Mouse (Mus musculus) liver, embryonic 16.5 days (tissue): ENCODE results near the gene Gpx3. TPM values are rescaled to one million over a fixed set of nuclear protein-coding genes. Genes with fewer than 3 reads are reported as not detected.
A peak's percentile ranks its signal among the peaks of the same experiment; 100 is the strongest.

Experiments used
- ATAC-seq: fragments of 200-750 bp; cut with Nextera tagmentation; 2 replicates; pipeline ENCODE4 v1.8.0; 2017; ENCODE audit warnings: low read depth, mild to moderate bottlenecking, moderate number of reproducible peaks, moderate library complexity
- H3K27ac ChIP-seq: fragments of 300-500 bp; sonication (generic); 2 replicates; pipeline ENCODE4 v1.5.1; 2014; ENCODE audit warnings: mild to moderate bottlenecking, low read length
- H3K27me3 ChIP-seq: fragments of 300-500 bp; sonication (generic); 2 replicates; pipeline ENCODE4 v1.6.1; 2014; ENCODE audit warnings: low read depth, low read length, mixed read lengths; ENCODE audit not compliant: control insufficient read depth, insufficient read depth
- H3K36me3 ChIP-seq: fragments of 300-500 bp; sonication (generic); 2 replicates; pipeline ENCODE4 v1.6.1; 2014; ENCODE audit warnings: mild to moderate bottlenecking; ENCODE audit not compliant: control insufficient read depth, insufficient read depth
- H3K4me1 ChIP-seq: fragments of 300-500 bp; sonication (generic); 2 replicates; pipeline ENCODE4 v1.6.1; 2014; ENCODE audit warnings: low read depth, low read length, mixed read lengths; ENCODE audit not compliant: control insufficient read depth
- H3K4me2 ChIP-seq: fragments of 300-500 bp; sonication (generic); 2 replicates; pipeline ENCODE4 v1.6.1; 2014; ENCODE audit warnings: low read depth, low read length, mixed read lengths
- H3K4me3 ChIP-seq: fragments of 300-500 bp; sonication (generic); 2 replicates; pipeline ENCODE4 v1.5.1; 2014; ENCODE audit warnings: low read depth, mild to moderate bottlenecking, low read length
- H3K9ac ChIP-seq: fragments of 300-500 bp; sonication (generic); 2 replicates; pipeline ENCODE4 v1.6.1; 2014; ENCODE audit warnings: low read depth, low read length
- H3K9me3 ChIP-seq: fragments of 300-500 bp; sonication (generic); replicated peaks from 2 replicates; pipeline ENCODE4 v1.6.1; 2016; ENCODE audit warnings: low read length; ENCODE audit not compliant: control insufficient read depth
- WGBS: fragments of 180-500 bp; shearing (Covaris S2); extraction: QIAGEN DNeasy Blood & Tissue Kit; methylation state at CpG from one replicate; pipeline ENCODE4 v1.1.7; 2014; ENCODE audit not compliant: insufficient replicate concordance; 5-methylcytosine and 5-hydroxymethylcytosine counted together
- polyA plus RNA-seq: library from polyadenylated mRNA; unstranded; fragments of >200 nt; fragmentation: Nextera tagmentation; extraction: Ambion mirVana; gene quantifications from 2 replicates; pipeline ENCODE4 v1.2.1, GENCODE M21; 2015

The Gpx3 gene
- polyA plus RNA-seq, 1 experiment from 2014 or later, result 45.2 TPM

DNA sequence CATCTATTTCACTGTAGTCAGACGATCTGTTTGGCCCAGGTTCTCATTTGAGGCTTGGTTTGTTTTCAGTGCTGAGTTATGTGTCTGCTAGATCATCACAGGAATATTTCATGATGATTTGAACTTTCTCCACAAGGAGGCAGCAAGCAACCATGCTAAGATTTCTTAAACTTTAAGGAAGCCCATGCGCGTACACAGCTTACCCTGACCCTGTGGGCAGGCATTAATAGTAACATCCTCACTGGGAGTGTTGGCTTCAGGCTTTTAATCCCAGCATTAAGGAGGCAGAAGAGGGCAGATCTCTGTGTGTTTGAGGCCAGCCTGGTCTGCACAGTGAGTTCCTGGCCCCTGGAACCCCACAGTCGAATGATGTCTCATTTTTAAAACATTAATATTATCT lies 22.8 kb upstream of the Gpx3 start:
- no peak overlapping the region for H3K4me3 ChIP-seq
- no peak overlapping the region for H3K4me2 ChIP-seq
- no peaks in the 10 kb centered on the region for H3K36me3 ChIP-seq
- no peaks in the 10 kb centered on the region for H3K27me3 ChIP-seq
- H3K4me1 ChIP-seq, result no peaks in the 10 kb centered on the region; the same call in none of the 2 replicates
- H3K9ac ChIP-seq, result no peak overlapping the region
- 24% methylated on average over 4 of the region's 4 CpGs for WGBS
- H3K27ac ChIP-seq, result no peak overlapping the region
- H3K9me3 ChIP-seq, result no peaks in the 10 kb centered on the region
- peak; percentile 16; the same call in 1 of the 2 replicates for ATAC-seq

DNA sequence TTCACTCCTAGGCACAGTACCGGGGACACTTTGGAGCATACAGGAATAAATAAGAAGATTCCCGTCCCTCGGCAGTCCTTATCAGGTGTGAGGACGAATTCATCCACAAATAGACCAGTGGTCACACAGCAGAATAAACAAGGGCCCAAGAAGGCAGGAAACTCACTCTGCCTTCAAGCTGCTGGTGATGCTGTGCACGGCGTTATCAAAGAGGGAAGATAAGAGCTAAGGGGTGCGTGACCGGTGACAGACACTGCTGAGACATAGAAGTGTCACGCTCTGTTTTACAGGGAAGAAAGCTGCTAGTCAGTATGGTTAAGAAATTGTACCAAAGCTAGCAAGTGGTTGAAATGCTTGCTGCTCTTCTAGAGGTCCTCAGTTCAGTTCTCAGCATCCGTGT lies 22.3 kb upstream of the Gpx3 start:
- H3K27me3 ChIP-seq, result no peaks in the 10 kb centered on the region

DNA sequence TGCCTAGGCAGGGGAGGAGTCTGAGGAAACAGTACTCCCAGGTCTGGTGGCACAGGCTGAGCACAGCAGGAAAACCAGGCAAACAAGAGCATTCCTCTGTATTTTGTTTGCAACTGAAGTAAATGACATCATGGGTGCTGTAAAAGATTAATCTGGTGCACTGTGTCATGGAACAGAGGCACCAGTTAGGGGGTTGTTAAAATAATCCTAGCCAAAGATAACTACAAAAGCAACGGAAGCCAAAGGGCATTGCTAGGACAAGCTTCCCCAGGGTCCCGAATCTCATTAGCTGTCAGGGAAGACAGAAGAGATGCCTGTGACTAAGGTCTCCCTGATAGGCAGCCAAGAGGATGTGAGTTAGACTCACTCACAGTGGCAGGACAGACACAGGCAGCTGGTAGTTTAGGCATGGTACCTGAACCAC lies 21.2 kb upstream of the Gpx3 start:
- Histone ChIP-seq H3K9ac (no peak overlapping the region), H3K4me1 (no peaks in the 10 kb centered on the region; the same call in none of the 2 replicates), H3K9me3 (no peaks in the 10 kb centered on the region), H3K4me3 (no peak overlapping the region), H3K27ac (peak overlapping the region; percentile 40; the same call in 1 of the 2 replicates), H3K27me3 (no peaks in the 10 kb centered on the region), H3K4me2 (no peak overlapping the region), H3K36me3 (no peaks in the 10 kb centered on the region)
- 37% methylated on average over 2 of the region's 2 CpGs for WGBS
- ATAC-seq, result peak; percentile 69

More for the DNA sequence above, 22.3 kb upstream of the Gpx3 start:
- Histone ChIP-seq H3K4me2 (no peak overlapping the region), H3K27ac (no peak overlapping the region), H3K9me3 (no peaks in the 10 kb centered on the region), H3K9ac (no peak overlapping the region), H3K4me1 (no peaks in the 10 kb centered on the region; the same call in none of the 2 replicates), H3K4me3 (no peak overlapping the region), H3K36me3 (no peaks in the 10 kb centered on the region)
- no peak for ATAC-seq
- WGBS, result 33% methylated on average over 10 of the region's 10 CpGs

DNA sequence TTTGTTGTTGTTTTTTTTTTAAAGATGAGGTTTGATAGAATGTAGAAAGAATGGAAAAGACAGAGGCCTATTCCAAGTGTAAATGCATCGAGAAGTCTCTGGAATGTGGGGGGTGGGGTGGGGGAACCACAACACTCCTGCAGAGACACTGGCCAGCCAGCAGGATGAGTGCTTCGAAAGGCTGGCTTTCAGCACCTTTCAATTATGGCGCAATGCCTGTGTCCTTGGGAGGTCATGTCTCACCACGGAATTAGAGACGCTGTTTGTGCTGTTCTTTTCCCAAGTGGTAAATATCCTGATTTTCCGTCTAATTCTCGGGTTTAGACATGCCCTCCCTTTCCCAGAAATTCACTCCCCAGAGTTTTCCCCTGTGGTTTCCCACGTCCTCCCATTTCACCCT lies 19.6 kb upstream of the Gpx3 start:
- WGBS, result 54% methylated on average over 8 of the region's 8 CpGs
- ATAC-seq, result no peak
- H3K27ac ChIP-seq, result no peak overlapping the region

DNA sequence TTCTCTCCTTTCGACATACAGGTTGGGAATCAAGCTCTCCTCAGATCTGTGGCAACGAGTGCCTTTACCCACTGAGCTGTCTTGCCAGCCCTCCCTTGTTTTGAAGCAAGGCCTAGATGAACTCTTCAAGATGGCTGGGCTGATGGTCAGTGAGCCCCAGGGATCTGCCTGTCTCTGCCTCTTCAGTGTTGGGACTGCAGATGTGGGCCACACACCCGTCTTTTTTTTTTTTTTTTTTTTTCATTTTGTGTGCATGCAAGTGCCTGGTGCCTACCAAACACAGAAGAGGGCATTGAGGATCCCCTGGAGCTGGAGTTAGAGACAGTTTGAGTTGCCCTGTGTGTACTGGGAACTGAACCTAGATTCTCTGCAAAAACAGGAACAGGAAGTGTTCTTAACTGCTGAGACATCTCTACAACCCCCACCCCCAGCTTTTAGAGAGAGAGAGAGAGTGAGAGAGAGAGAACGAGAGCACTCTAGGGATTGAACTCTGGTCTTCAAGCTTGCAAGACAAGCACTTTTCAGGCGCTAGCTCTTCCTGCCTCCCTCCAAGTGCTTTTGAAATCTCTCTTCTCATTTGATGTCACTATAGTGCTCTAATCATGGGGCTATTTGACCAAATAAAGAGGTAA lies 17.9 kb upstream of the Gpx3 start:
- ATAC-seq, result no peak
- WGBS, result 40% methylated on average over 5 of the region's 5 CpGs
- H3K9ac ChIP-seq, result no peak overlapping the region

More for the DNA sequence above, 19.6 kb upstream of the Gpx3 start:
- H3K4me1 ChIP-seq, result no peaks in the 10 kb centered on the region; the same call in none of the 2 replicates
- H3K9ac ChIP-seq, result no peak overlapping the region
- no peaks in the 10 kb centered on the region for H3K36me3 ChIP-seq
- no peak overlapping the region for H3K4me3 ChIP-seq
- H3K9me3 ChIP-seq, result no peaks in the 10 kb centered on the region
- H3K4me2 ChIP-seq, result no peak overlapping the region
- H3K27me3 ChIP-seq, result no peaks in the 10 kb centered on the region

DNA sequence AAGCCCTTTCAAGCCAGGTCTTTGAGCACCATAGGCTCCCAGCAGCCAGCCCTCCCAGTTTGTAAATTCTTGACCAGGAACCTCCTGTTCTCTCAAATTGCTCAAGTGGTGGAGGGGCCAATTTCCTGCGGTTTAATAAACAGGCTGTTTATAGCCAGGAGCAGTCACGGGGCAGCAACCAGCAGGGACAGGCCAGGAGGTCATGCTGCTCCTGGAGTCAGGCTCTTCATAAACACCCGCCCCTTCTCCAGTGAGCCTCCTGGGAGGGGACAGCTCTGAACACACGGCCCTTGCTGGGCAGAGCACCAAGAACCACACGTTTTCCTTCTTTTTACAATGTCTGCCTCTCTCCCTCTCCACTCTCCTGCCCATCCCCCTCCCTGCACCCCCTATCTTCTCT lies 17.3 kb upstream of the Gpx3 start:
- Histone ChIP-seq H3K4me3 (no peak overlapping the region), H3K36me3 (no peaks in the 10 kb centered on the region), H3K27ac (peak overlapping the region; percentile 49), H3K4me1 (no peaks in the 10 kb centered on the region; the same call in none of the 2 replicates), H3K27me3 (no peaks in the 10 kb centered on the region), H3K4me2 (no peak overlapping the region), H3K9me3 (no peaks in the 10 kb centered on the region), H3K9ac (no peak overlapping the region)
- peak; percentile 68 for ATAC-seq
- WGBS, result 17% methylated on average over 5 of the region's 5 CpGs

More for the DNA sequence above, 17.9 kb upstream of the Gpx3 start:
- H3K4me1 ChIP-seq, result no peaks in the 10 kb centered on the region; the same call in none of the 2 replicates
- H3K9me3 ChIP-seq, result no peaks in the 10 kb centered on the region
- H3K27ac ChIP-seq, result peak overlapping the region; percentile 49
- no peak overlapping the region for H3K4me3 ChIP-seq
- no peaks in the 10 kb centered on the region for H3K36me3 ChIP-seq
- H3K27me3 ChIP-seq, result no peaks in the 10 kb centered on the region
- no peak overlapping the region for H3K4me2 ChIP-seq

DNA sequence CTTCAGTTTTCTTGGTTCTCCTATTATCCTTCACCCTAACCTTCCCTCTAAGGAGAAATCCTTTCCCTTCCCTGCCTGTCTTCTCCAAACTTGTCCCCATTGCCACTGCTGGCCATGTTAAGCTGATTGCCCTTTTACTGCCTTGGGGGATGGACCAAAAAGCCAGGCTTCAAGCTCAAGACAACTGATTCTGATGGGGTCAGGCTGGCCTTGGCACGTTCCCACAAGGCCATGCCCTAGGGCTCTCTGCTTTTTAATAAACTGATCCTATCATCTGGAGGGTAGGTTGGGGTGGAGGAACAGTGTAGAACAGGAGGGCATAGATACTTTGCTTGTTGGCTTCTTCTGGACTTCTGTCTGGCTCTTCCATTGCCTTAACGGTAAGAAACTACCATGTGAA lies 16.8 kb upstream of the Gpx3 start:
- Histone ChIP-seq H3K27me3 (no peaks in the 10 kb centered on the region), H3K4me3 (no peak overlapping the region), H3K9ac (no peak overlapping the region), H3K36me3 (no peaks in the 10 kb centered on the region), H3K4me1 (no peaks in the 10 kb centered on the region; the same call in none of the 2 replicates), H3K27ac (peak overlapping the region; percentile 10), H3K9me3 (no peaks in the 10 kb centered on the region), H3K4me2 (no peak overlapping the region)
- ATAC-seq, result no peak
- WGBS, result 71% methylated on average over 2 of the region's 2 CpGs

DNA sequence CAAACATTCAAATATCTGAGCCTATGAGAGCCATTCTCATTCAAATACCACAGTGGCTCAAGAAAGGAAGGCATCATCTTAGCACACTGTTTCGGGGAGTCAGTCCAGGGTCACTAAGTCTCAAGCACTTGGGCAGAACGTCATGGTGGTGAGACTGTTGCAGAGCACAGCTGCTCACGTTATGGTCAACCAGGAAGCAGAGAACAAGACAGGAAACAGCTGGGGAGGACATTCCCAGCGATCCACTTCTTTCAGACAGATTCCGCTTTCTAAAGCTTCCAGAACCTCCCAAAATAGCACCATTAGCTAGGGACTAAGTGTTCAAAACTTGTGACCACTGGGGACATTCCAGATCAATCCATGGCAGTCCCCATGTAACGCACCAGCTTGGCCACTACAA lies 14.3 kb upstream of the Gpx3 start:
- no peak overlapping the region for H3K9ac ChIP-seq
- no peak overlapping the region for H3K4me3 ChIP-seq
- H3K4me1 ChIP-seq, result no peaks in the 10 kb centered on the region; the same call in 1 of the 2 replicates
- no peaks in the 10 kb centered on the region for H3K27me3 ChIP-seq
- H3K36me3 ChIP-seq, result no peaks in the 10 kb centered on the region
- no peak for ATAC-seq
- 55% methylated on average over 6 of the region's 6 CpGs for WGBS
- H3K27ac ChIP-seq, result no peak overlapping the region
- no peaks in the 10 kb centered on the region for H3K9me3 ChIP-seq
- no peak overlapping the region for H3K4me2 ChIP-seq

DNA sequence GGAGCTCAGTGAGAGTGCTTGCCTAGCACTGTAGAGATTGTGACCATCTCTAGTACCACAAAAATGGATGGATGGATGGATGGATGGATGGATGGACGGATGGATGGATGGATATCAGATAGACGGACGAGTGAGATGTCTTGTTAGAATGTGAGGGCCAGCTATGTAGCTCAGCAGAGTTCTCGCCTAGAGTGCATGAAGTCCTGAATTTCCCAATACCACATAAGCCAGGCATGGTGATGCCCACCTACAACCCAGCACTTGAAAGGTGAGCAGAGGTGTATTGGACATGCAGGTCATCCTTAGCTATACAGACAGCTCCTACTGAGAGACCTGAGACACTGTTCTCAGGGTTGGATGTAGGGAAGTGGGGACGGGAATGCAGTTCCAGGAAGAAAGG lies 10.9 kb upstream of the Gpx3 start:
- no peak overlapping the region for H3K4me3 ChIP-seq
- H3K9me3 ChIP-seq, result no peaks in the 10 kb centered on the region
- no peak overlapping the region for H3K27ac ChIP-seq
- no peak for ATAC-seq
- WGBS, result 61% methylated on average over 5 of the region's 5 CpGs
- H3K27me3 ChIP-seq, result no peaks in the 10 kb centered on the region
- no peak overlapping the region for H3K4me2 ChIP-seq
- H3K4me1 ChIP-seq, result no peaks in the 10 kb centered on the region; the same call in 1 of the 2 replicates
- no peak overlapping the region for H3K9ac ChIP-seq
- H3K36me3 ChIP-seq, result no peaks in the 10 kb centered on the region
